Mouse (Mus musculus): ENCODE measurements around the gene Catsperg1. TPM values are rescaled to one million over a fixed set of nuclear protein-coding genes. Genes with fewer than 3 reads are reported as not detected.

The Catsperg1 gene
- total RNA-seq, 2 experiments from 2014 or later: 0.66 to 0.90 TPM

- DNase-seq (ENCODE audit: low spot score in 2 of 2): peak in 1 of 2 experiments; percentile 18
Measured at GRCm38 (mm10) chr7:29170755-29171561, 42.9 kb downstream of the Catsperg1 start.

GRCm38 (mm10) chr7:29170066-29170754 lies 43.6 kb downstream of the Catsperg1 start, which contains the start of the genes Ggn and Spred3:
Gene Ggn, plus strand, starts transcription at chr7:29170210.
Gene Spred3, minus strand, starts transcription at chr7:29170411.
- DNase-seq (ENCODE audit: low spot score in 2 of 2): peak; percentile 73 to 74

GRCm38 (mm10) chr7:29169231-29170065 lies 44.4 kb downstream of the Catsperg1 start:
- DNase-seq (ENCODE audit: low spot score in 2 of 2): peak; percentile 66 to 75

DNA sequence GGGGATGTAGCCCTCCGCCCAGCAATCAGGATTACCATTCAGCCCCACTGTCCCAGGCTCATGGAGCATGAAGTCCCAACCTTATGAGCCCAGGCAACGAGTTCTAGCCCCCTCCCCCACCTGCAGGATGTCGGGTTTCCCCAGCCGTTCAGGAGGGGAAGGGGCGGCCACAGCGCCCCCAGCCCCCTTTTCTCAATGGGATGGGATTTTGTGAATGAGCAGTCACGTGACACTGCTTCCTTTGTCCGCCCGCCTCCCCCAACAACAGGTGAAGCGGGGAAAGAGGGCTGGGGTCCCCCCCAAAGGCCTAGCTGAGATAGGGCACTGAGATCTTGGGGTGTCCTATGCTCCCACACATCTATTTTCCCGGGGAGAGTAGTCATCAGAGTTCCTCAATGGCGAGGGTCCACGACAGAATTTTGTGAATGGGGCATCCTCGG lies 45.0 kb downstream of the Catsperg1 start:
- DNase-seq (ENCODE audit: low spot score in 2 of 2): no peak

DNA sequence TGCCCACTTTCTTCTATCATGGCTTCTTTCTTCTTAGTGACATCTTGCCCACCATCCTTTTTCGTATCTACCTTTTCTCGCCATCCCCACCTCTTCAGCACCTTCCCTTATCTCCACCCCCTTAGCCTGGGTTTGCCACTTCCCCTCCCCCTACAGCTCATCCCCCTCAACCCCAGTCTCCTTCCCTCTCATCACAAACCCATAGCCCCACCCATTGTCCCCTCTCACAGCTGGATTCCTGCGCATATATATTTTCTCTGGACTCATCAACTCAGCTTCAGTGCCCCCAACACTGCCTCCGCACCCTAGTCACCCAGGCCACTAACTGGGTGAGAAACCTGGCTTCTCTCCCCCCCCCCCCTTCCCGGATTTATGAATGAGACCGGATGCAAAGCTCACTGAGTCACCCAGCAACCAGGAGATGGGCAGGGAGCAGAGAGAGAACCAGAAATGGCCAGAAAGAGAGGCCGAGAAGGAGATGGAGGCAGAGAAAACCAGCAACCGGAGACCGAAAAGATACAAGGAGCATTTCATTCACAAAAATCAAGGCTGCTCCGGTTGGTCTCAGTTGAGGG lies 45.6 kb downstream of the Catsperg1 start:
- no peak for DNase-seq (ENCODE audit: low spot score in 2 of 2)

- DNase-seq (ENCODE audit: low spot score in 2 of 2): no peak
Measured at GRCm38 (mm10) chr7:29167656-29168055, 46.2 kb downstream of the Catsperg1 start.

DNA sequence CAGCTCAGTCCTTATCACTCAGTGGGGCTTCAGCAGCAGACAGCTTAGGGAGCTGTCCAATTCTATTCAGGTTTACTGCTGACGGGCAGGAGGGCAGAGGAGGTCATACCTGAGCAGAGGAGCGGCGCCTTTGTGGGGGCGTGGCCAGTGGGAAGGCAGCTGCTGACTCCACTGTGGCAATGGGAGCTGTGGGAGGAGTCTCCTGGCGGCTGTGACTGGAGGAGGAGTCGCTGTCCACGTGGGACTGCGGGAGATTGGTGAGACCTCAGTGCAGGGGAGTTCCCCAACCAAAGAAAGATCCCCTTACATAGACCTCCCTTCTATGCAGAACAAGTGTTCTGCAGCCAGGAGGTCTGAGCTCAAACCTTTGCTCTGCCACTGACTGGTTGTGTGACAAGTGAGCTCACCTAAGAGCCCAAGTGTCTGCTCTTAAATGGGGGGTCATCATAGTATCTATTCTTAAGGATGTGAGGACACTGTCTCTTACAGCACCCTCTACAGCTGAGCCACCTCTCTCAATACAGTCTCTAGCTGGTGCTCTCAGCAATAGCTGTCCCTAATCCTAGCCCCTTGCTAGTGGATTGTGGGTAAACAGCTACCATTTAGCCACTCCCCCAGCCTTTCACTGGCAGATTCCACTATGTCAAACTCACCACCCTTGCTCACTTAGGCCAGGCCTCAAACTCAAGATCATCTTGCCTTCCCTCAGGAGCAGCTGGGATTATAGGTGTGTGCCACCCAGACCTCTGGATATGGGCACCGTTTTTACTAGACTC lies 50.9 kb downstream of the Catsperg1 start:
- DNase-seq (ENCODE audit: low spot score in 2 of 2): no peak

DNA sequence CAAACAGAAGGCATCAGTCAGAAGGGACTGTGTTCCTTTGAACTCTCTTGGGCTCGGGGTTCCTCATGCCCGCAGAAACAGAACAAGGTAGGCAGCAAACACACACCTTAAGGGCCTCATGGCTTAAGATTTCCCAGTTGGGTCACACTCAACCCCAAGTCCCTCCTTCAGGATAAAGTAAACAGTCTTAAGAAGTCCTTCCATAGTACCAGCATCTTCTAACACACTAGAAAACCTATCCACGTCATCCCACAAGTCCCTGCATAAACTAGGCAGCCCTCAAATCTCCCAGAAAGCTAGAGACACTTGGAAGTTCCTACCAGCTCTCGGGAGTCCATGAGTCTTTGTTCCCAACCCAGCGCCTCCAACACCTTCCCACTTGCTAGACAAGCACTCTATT lies 51.5 kb downstream of the Catsperg1 start:
- DNase-seq (ENCODE audit: low spot score in 2 of 2): no peak

GRCm38 (mm10) chr7:29158264-29158663 lies 55.6 kb downstream of the Catsperg1 start:
- DNase-seq (ENCODE audit: low spot score in 2 of 2): no peak

GRCm38 (mm10) chr7:29155838-29156782 lies 57.7 kb downstream of the Catsperg1 start, which contains the start of gene Fam98c:
Gene Fam98c, minus strand, starts transcription at chr7:29156234.
- peak; percentile 76 for DNase-seq (ENCODE audit: low spot score in 2 of 2)

DNA sequence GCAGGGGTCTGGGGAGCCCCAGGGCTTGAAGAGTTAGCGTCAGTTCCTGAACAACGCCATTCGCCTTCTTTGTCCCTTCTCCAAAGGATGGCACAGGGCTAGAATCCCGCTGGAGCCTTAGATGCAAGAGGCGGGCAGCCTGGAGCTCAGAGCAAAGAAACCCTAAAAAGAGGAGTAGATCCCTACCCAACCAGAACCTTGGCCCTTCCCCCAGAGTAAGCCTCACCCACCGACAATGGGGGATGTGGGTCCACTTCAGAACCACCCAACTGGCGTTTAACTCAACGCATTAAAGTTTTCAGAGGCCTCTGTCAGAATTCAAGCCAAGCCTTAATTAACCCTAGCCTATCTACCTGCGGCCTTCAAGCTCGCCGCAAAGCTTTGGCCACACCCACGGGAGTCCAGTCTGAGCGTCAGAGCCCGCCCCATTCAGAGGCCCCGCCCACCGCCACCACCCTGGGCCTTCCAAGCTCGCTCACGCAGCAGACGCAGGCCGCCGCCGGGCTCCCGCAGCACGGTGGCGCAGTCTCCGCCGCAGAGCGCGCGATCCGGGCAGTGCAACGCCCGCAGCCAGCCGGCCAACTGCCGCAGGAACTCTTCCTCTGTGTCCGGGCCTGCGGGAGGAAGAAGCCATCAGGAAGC lies 58.5 kb downstream of the Catsperg1 start:
- peak; percentile 86 to 90 for DNase-seq (ENCODE audit: low spot score in 2 of 2)

GRCm38 (mm10) chr7:29154018-29154720 lies 59.7 kb downstream of the Catsperg1 start:
- no peak for DNase-seq (ENCODE audit: low spot score in 2 of 2)

DNA sequence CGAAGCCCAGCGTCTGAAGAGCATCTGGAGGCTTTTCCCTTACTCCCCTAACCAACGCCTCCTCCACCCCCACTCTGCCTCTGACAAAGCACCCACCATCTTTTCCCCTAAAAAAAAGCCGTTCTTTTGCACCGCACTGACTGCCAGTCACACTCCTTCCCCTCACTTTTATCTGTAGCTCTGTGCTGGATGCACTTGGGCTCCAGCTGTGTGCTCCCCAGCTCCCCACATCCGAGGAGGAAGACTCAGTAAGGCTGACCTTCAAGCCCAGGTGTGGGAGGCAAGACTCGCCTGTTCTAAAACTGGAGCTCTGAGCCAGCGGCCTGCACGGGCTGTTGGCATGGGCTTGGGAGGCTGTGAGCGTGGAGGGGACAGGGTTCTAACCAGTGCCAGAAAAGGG lies 62.3 kb downstream of the Catsperg1 start:
- no peak for DNase-seq (ENCODE audit: low spot score in 2 of 2)

DNA sequence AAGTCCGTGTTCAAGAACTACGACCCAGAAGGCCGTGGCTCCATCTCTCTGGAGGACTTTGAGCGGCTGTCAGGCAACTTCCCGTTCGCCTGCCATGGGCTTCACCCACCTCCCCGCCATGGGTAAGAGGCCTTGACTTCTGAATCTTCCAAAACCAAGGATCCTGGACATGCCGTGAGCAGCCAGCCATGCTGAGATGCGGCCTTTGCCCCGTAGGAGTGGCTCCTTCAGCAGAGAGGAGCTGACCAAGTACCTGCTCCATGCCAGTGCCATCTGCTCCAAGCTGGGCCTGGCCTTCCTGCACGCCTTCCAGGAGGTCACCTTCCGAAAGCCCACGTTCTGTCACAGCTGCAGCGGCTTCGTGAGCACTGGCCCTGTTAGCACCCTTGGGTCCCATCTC lies 65.1 kb downstream of the Catsperg1 start:
- DNase-seq (ENCODE audit: low spot score in 2 of 2): no peak

DNA sequence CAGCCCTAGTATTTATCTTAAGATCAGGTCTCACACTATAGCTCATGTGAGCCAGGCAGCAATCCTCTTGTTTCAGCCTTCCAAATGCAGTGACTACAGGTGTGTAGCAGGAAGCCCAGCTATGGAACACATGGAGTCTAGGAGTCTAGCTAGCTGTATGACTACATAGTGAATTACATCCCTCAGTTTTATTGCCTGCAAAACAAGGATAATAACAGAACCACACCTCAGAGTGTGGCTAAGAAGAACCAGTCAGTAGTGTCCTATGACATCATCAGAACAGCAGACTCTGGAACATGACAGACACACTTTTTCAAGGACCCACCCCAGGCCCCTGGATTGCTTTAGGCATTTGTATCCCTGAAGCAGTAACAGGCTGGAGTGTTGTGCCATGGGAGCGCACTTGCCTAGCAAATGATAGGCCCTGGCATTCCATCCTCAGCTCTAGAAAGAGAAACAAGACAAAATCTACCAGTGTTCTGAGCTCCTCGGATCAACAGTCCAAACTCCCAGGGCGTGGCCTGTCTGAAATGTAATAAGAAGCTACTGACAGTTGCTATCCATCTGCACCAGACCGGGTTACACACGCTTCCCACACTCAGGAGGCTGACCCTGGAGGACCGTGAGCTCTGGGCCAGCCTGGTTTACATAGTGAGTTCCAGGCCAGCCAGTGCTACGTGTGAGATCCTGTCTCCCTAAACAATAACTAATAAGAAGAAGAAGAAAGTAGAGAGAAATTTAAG lies 67.0 kb downstream of the Catsperg1 start:
- no peak for DNase-seq (ENCODE audit: low spot score in 2 of 2)

- DNase-seq (ENCODE audit: low spot score in 2 of 2): no peak
Measured at GRCm38 (mm10) chr7:29144006-29144405, 69.8 kb downstream of the Catsperg1 start.

DNA sequence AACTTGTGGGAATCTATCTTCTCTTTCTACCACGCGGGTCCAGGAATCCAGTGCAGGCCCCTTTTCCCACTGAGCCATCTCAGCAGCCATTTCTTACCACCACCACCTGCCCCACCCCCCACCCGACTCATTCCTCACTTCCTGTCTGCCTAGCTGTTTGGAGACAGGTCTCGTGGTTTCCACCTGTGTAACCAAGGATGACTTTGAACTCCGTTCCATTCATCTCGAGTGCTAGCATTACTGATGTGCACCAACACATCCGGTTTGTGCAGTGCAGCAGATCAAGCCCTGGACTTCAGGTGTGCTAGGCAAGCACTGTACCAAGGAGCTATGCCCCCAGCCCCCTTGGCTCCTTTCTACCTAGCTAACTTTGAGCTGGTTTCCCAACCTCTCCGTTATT lies 72.4 kb downstream of the Catsperg1 start:
- no peak for DNase-seq (ENCODE audit: low spot score in 2 of 2)

Data from adrenal gland, adult 18-20 months (tissue).